Mouse (Mus musculus): ENCODE data around the gene Ip6k1. TPM values are rescaled to one million over a fixed set of nuclear protein-coding genes. Genes with fewer than 3 reads are reported as not detected.

The Ip6k1 gene
- total and polyA plus RNA-seq, 2 experiments from 2014 or later, result 25.4 to 102 TPM

- Histone ChIP-seq H3K36me3 (replicated peaks; ENCODE audit: control insufficient read depth, insufficient read depth, low read length) (no peaks in the 10 kb centered on the region), H3K4me2 (ENCODE audit: low read depth, low read length) (no peak overlapping the region), H3K9me3 (replicated peaks; ENCODE audit: control insufficient read depth, low read length) (no peaks in the 10 kb centered on the region), H3K27me3 (ENCODE audit: control insufficient read depth, insufficient read depth, low read length) (no peaks in the 10 kb centered on the region), H3K27ac (ENCODE audit: low read depth) (no peak overlapping the region; the same call in 1 of the 2 replicates), H3K9ac (replicated peaks; ENCODE audit: low read depth, low read length) (no peak overlapping the region), H3K4me1 (ENCODE audit: control insufficient read depth, insufficient read depth) (no peaks in the 10 kb centered on the region; the same call in 1 of the 2 replicates), H3K4me3 (ENCODE audit: low read depth, low read length) (no peak overlapping the region)
- TF ChIP-seq CTCF (IDR thresholded peaks at IDR 0.05; ENCODE audit: low read depth), result no peak
- TF ChIP-seq EP300 (IDR thresholded peaks at IDR 0.05; ENCODE audit: low read depth), result no peak
- ATAC-seq (ENCODE audit: insufficient read depth, low read depth) (no peak), DNase-seq (ENCODE audit: low spot score) (no peak)
- 64% methylated on average over 6 of the region's 6 CpGs for WGBS
These were observed 34.9 kb upstream of the Ip6k1 start for GRCm38 (mm10) chr9:107967437-107967836.

- no peaks in the 10 kb centered on the region for H3K27me3 ChIP-seq (ENCODE audit: control insufficient read depth, insufficient read depth, low read length)
- no peak overlapping the region for H3K4me2 ChIP-seq (ENCODE audit: low read depth, low read length)
- DNase-seq (ENCODE audit: low spot score) (no peak), ATAC-seq (ENCODE audit: insufficient read depth, low read depth) (no peak)
- no peak overlapping the region for H3K27ac ChIP-seq (ENCODE audit: low read depth)
- no peak overlapping the region for H3K9ac ChIP-seq (replicated peaks; ENCODE audit: low read depth, low read length)
- no peaks in the 10 kb centered on the region for H3K9me3 ChIP-seq (replicated peaks; ENCODE audit: control insufficient read depth, low read length)
- TF ChIP-seq CTCF (IDR thresholded peaks at IDR 0.05; ENCODE audit: low read depth), result no peak
- no peak for TF ChIP-seq EP300 (IDR thresholded peaks at IDR 0.05; ENCODE audit: low read depth)
- WGBS, result 86% methylated on average over 7 of the region's 7 CpGs
- H3K4me3 ChIP-seq (ENCODE audit: low read depth, low read length), result no peak overlapping the region
- H3K36me3 ChIP-seq (replicated peaks; ENCODE audit: control insufficient read depth, insufficient read depth, low read length), result no peaks in the 10 kb centered on the region
- no peaks in the 10 kb centered on the region; the same call in 1 of the 2 replicates for H3K4me1 ChIP-seq (ENCODE audit: control insufficient read depth, insufficient read depth)
These were observed 33.8 kb upstream of the Ip6k1 start for GRCm38 (mm10) chr9:107968531-107968930.

- Histone ChIP-seq H3K36me3 (replicated peaks; ENCODE audit: control insufficient read depth, insufficient read depth, low read length) (no peaks in the 10 kb centered on the region), H3K9ac (replicated peaks; ENCODE audit: low read depth, low read length) (no peak overlapping the region), H3K4me3 (ENCODE audit: low read depth, low read length) (no peak overlapping the region), H3K4me2 (ENCODE audit: low read depth, low read length) (no peak overlapping the region), H3K4me1 (ENCODE audit: control insufficient read depth, insufficient read depth) (peaks cover 15% of the 10 kb centered on the region), H3K27me3 (ENCODE audit: control insufficient read depth, insufficient read depth, low read length) (no peaks in the 10 kb centered on the region), H3K9me3 (replicated peaks; ENCODE audit: control insufficient read depth, low read length) (no peaks in the 10 kb centered on the region), H3K27ac (ENCODE audit: low read depth) (no peak overlapping the region)
- no peak for TF ChIP-seq EP300 (IDR thresholded peaks at IDR 0.05; ENCODE audit: low read depth)
- no peak for TF ChIP-seq CTCF (IDR thresholded peaks at IDR 0.05; ENCODE audit: low read depth)
- ATAC-seq (ENCODE audit: insufficient read depth, low read depth), result no peak
- no peak for DNase-seq (ENCODE audit: low spot score)
- WGBS, result 76% methylated on average over 5 of the region's 5 CpGs
These were observed 32.0 kb upstream of the Ip6k1 start for GRCm38 (mm10) chr9:107970311-107970710.

GRCm38 (mm10) chr9:107971690-107972541, 30.4 kb upstream of the Ip6k1 start:
- peaks cover 28% of the 10 kb centered on the region for H3K4me1 ChIP-seq (ENCODE audit: control insufficient read depth, insufficient read depth)
- peak; percentile 48; the same call in 1 of the 2 replicates for ATAC-seq (ENCODE audit: insufficient read depth, low read depth)

GRCm38 (mm10) chr9:107974491-107975171, 27.7 kb upstream of the Ip6k1 start:
- Histone ChIP-seq H3K27me3 (ENCODE audit: control insufficient read depth, insufficient read depth, low read length) (no peaks in the 10 kb centered on the region), H3K4me1 (ENCODE audit: control insufficient read depth, insufficient read depth) (peaks cover 28% of the 10 kb centered on the region), H3K36me3 (replicated peaks; ENCODE audit: control insufficient read depth, insufficient read depth, low read length) (peaks cover 14% of the 10 kb centered on the region), H3K4me3 (ENCODE audit: low read depth, low read length) (peak overlapping the region; percentile 50), H3K4me2 (ENCODE audit: low read depth, low read length) (peak overlapping the region; percentile 68; the same call in 1 of the 2 replicates), H3K9ac (replicated peaks; ENCODE audit: low read depth, low read length) (0 out of 2 replicates have a peak overlapping the region, but pooled peaks have one; percentile 63), H3K27ac (ENCODE audit: low read depth) (peak overlapping the region; percentile 90), H3K9me3 (replicated peaks; ENCODE audit: control insufficient read depth, low read length) (no peaks in the 10 kb centered on the region)
- TF ChIP-seq EP300 (IDR thresholded peaks at IDR 0.05; ENCODE audit: low read depth), result no peak; the same call in 1 of the 2 replicates
- TF ChIP-seq CTCF (IDR thresholded peaks at IDR 0.05; ENCODE audit: low read depth), result no peak
- 23% methylated on average over 10 of the region's 10 CpGs for WGBS
- no peak for DNase-seq (ENCODE audit: low spot score)
- ATAC-seq (ENCODE audit: insufficient read depth, low read depth), result peak; percentile 12; the same call in 1 of the 2 replicates

More at GRCm38 (mm10) chr9:107971690-107972541, 30.4 kb upstream of the Ip6k1 start:
- Histone ChIP-seq H3K9ac (replicated peaks; ENCODE audit: low read depth, low read length) (no peak overlapping the region), H3K36me3 (replicated peaks; ENCODE audit: control insufficient read depth, insufficient read depth, low read length) (no peaks in the 10 kb centered on the region), H3K27ac (ENCODE audit: low read depth) (0 out of 2 replicates have a peak overlapping the region, but pooled peaks have one; percentile 8), H3K9me3 (replicated peaks; ENCODE audit: control insufficient read depth, low read length) (no peaks in the 10 kb centered on the region), H3K4me2 (ENCODE audit: low read depth, low read length) (no peak overlapping the region), H3K27me3 (ENCODE audit: control insufficient read depth, insufficient read depth, low read length) (no peaks in the 10 kb centered on the region), H3K4me3 (ENCODE audit: low read depth, low read length) (no peak overlapping the region)
- peak; percentile 46 for DNase-seq (ENCODE audit: low spot score)
- no peak for TF ChIP-seq CTCF (IDR thresholded peaks at IDR 0.05; ENCODE audit: low read depth)
- TF ChIP-seq EP300 (IDR thresholded peaks at IDR 0.05; ENCODE audit: low read depth), result no peak
- 54% methylated on average over 8 of the region's 8 CpGs for WGBS
